Mouse (Mus musculus): ENCODE measurements around the gene Majin. TPM values are rescaled to one million over a fixed set of nuclear protein-coding genes. Genes with fewer than 3 reads are reported as not detected.

Gene Majin
- total RNA-seq, 1 experiment from 2014 or later = not detected

GRCm38 (mm10) chr19:6216046-6216705 lies 32.0 kb downstream of the Majin start:
- ATAC-seq (replicated peaks in 1 of 2; ENCODE audit: insufficient read depth in 1 of 2, low FRiP score in 2 of 2, low TSS enrichment in 1 of 2, low read depth in 1 of 2, poor library complexity in 2 of 2, severe bottlenecking in 2 of 2) = no peak

- ATAC-seq (replicated peaks in 1 of 2; ENCODE audit: insufficient read depth in 1 of 2, low FRiP score in 2 of 2, low TSS enrichment in 1 of 2, low read depth in 1 of 2, poor library complexity in 2 of 2, severe bottlenecking in 2 of 2) = no peak
Observed at GRCm38 (mm10) chr19:6218606-6219005, 34.4 kb downstream of the Majin start.

GRCm38 (mm10) chr19:6226135-6226534 lies 41.9 kb downstream of the Majin start, which contains the start of gene Gpha2:
Gene Gpha2, plus strand, starts transcription at chr19:6226380.
- ATAC-seq (replicated peaks in 1 of 2; ENCODE audit: insufficient read depth in 1 of 2, low FRiP score in 2 of 2, low TSS enrichment in 1 of 2, low read depth in 1 of 2, poor library complexity in 2 of 2, severe bottlenecking in 2 of 2) = peak; percentile 4 to 27; a peak in 2 of 4 replicates

- no peak for ATAC-seq (replicated peaks in 1 of 2; ENCODE audit: insufficient read depth in 1 of 2, low FRiP score in 2 of 2, low TSS enrichment in 1 of 2, low read depth in 1 of 2, poor library complexity in 2 of 2, severe bottlenecking in 2 of 2)
Observed at GRCm38 (mm10) chr19:6226763-6227162, 42.6 kb downstream of the Majin start.

- no peak for ATAC-seq (replicated peaks in 1 of 2; ENCODE audit: insufficient read depth in 1 of 2, low FRiP score in 2 of 2, low TSS enrichment in 1 of 2, low read depth in 1 of 2, poor library complexity in 2 of 2, severe bottlenecking in 2 of 2)
Observed at GRCm38 (mm10) chr19:6227864-6228263, 43.7 kb downstream of the Majin start.

- no peak for ATAC-seq (replicated peaks in 1 of 2; ENCODE audit: insufficient read depth in 1 of 2, low FRiP score in 2 of 2, low TSS enrichment in 1 of 2, low read depth in 1 of 2, poor library complexity in 2 of 2, severe bottlenecking in 2 of 2)
Observed at GRCm38 (mm10) chr19:6230411-6230810, 46.2 kb downstream of the Majin start.

- ATAC-seq (replicated peaks in 1 of 2; ENCODE audit: insufficient read depth in 1 of 2, low FRiP score in 2 of 2, low TSS enrichment in 1 of 2, low read depth in 1 of 2, poor library complexity in 2 of 2, severe bottlenecking in 2 of 2) = no peak
Observed at GRCm38 (mm10) chr19:6231036-6231435, 46.8 kb downstream of the Majin start.

GRCm38 (mm10) chr19:6233647-6234046 lies 49.5 kb downstream of the Majin start:
- no peak for ATAC-seq (replicated peaks in 1 of 2; ENCODE audit: insufficient read depth in 1 of 2, low FRiP score in 2 of 2, low TSS enrichment in 1 of 2, low read depth in 1 of 2, poor library complexity in 2 of 2, severe bottlenecking in 2 of 2)

- no peak for ATAC-seq (replicated peaks in 1 of 2; ENCODE audit: insufficient read depth in 1 of 2, low FRiP score in 2 of 2, low TSS enrichment in 1 of 2, low read depth in 1 of 2, poor library complexity in 2 of 2, severe bottlenecking in 2 of 2)
Observed at GRCm38 (mm10) chr19:6234337-6235083, 50.3 kb downstream of the Majin start.

GRCm38 (mm10) chr19:6235084-6236052 lies 51.2 kb downstream of the Majin start, which contains the start of gene Ppp2r5b:
Gene Ppp2r5b, minus strand, starts transcription at chr19:6235872.
- peak; percentile 79 to 81 for ATAC-seq (replicated peaks in 1 of 2; ENCODE audit: insufficient read depth in 1 of 2, low FRiP score in 2 of 2, low TSS enrichment in 1 of 2, low read depth in 1 of 2, poor library complexity in 2 of 2, severe bottlenecking in 2 of 2)

- ATAC-seq (replicated peaks in 1 of 2; ENCODE audit: insufficient read depth in 1 of 2, low FRiP score in 2 of 2, low TSS enrichment in 1 of 2, low read depth in 1 of 2, poor library complexity in 2 of 2, severe bottlenecking in 2 of 2) = peak; percentile 80 to 93
Observed at GRCm38 (mm10) chr19:6236053-6236441, 51.9 kb downstream of the Majin start.

- no peak for ATAC-seq (replicated peaks in 1 of 2; ENCODE audit: insufficient read depth in 1 of 2, low FRiP score in 2 of 2, low TSS enrichment in 1 of 2, low read depth in 1 of 2, poor library complexity in 2 of 2, severe bottlenecking in 2 of 2)
Observed at GRCm38 (mm10) chr19:6236842-6237241, 52.7 kb downstream of the Majin start.

GRCm38 (mm10) chr19:6238740-6239139 lies 54.6 kb downstream of the Majin start:
- ATAC-seq (replicated peaks in 1 of 2; ENCODE audit: insufficient read depth in 1 of 2, low FRiP score in 2 of 2, low TSS enrichment in 1 of 2, low read depth in 1 of 2, poor library complexity in 2 of 2, severe bottlenecking in 2 of 2) = no peak

- no peak for ATAC-seq (replicated peaks in 1 of 2; ENCODE audit: insufficient read depth in 1 of 2, low FRiP score in 2 of 2, low TSS enrichment in 1 of 2, low read depth in 1 of 2, poor library complexity in 2 of 2, severe bottlenecking in 2 of 2)
Observed at GRCm38 (mm10) chr19:6240136-6240535, 55.9 kb downstream of the Majin start.

- ATAC-seq (replicated peaks in 1 of 2; ENCODE audit: insufficient read depth in 1 of 2, low FRiP score in 2 of 2, low TSS enrichment in 1 of 2, low read depth in 1 of 2, poor library complexity in 2 of 2, severe bottlenecking in 2 of 2) = no peak
Observed at GRCm38 (mm10) chr19:6240725-6241124, 56.5 kb downstream of the Majin start.

GRCm38 (mm10) chr19:6241274-6242107 lies 57.3 kb downstream of the Majin start, which contains the start of gene Atg2a:
Gene Atg2a, plus strand, starts transcription at chr19:6241668.
- peak; percentile 91 to 94 for ATAC-seq (replicated peaks in 1 of 2; ENCODE audit: insufficient read depth in 1 of 2, low FRiP score in 2 of 2, low TSS enrichment in 1 of 2, low read depth in 1 of 2, poor library complexity in 2 of 2, severe bottlenecking in 2 of 2)

GRCm38 (mm10) chr19:6242281-6242680 lies 58.1 kb downstream of the Majin start:
- ATAC-seq (replicated peaks in 1 of 2; ENCODE audit: insufficient read depth in 1 of 2, low FRiP score in 2 of 2, low TSS enrichment in 1 of 2, low read depth in 1 of 2, poor library complexity in 2 of 2, severe bottlenecking in 2 of 2) = peak; percentile 76 to 81
